Mouse (Mus musculus): Measurements from ENCODE around the gene Sec1. TPM values are rescaled to one million over a fixed set of nuclear protein-coding genes. Genes with fewer than 3 reads are reported as not detected.
A peak's percentile ranks its signal among the peaks of the same experiment; 100 is the strongest.

Sec1 gene
- polyA plus RNA-seq, 1 experiment from 2014 or later: not detected

- H3K36me3 ChIP-seq: peaks cover 83% of the 10 kb centered on the region
- H3K4me1 ChIP-seq (replicated peaks): peaks cover 34% of the 10 kb centered on the region
- no peak overlapping the region for H3K27ac ChIP-seq
- H3K4me3 ChIP-seq (replicated peaks): no peak overlapping the region
- no peaks in the 10 kb centered on the region for H3K9me3 ChIP-seq (replicated peaks)
- DNase-seq: no peak
- no peak overlapping the region for H3K4me2 ChIP-seq
- H3K27me3 ChIP-seq: no peaks in the 10 kb centered on the region
- WGBS (ENCODE audit: insufficient replicate concordance): 85% methylated on average over 9 of the region's 9 CpGs
- no peak for ATAC-seq (ENCODE audit: low read depth)
- no peak overlapping the region for H3K9ac ChIP-seq
These were observed 30.9 kb upstream of the Sec1 start for GRCm38 (mm10) chr7:45725151-45725550.

- Histone ChIP-seq H3K4me2 (no peak overlapping the region), H3K27ac (no peak overlapping the region), H3K9me3 (replicated peaks) (no peaks in the 10 kb centered on the region), H3K4me3 (replicated peaks) (no peak overlapping the region), H3K9ac (no peak overlapping the region), H3K36me3 (peaks cover 91% of the 10 kb centered on the region), H3K27me3 (no peaks in the 10 kb centered on the region), H3K4me1 (replicated peaks) (peaks cover 36% of the 10 kb centered on the region)
- WGBS (ENCODE audit: insufficient replicate concordance): 85% methylated on average over 14 of the region's 14 CpGs
- no peak for ATAC-seq (ENCODE audit: low read depth)
- DNase-seq: no peak
These were observed 29.6 kb upstream of the Sec1 start for GRCm38 (mm10) chr7:45723781-45724180.

- H3K27me3 ChIP-seq: no peaks in the 10 kb centered on the region
- peaks cover 37% of the 10 kb centered on the region for H3K4me1 ChIP-seq (replicated peaks)
- ATAC-seq (ENCODE audit: low read depth) (no peak), DNase-seq (no peak)
- no peaks in the 10 kb centered on the region for H3K9me3 ChIP-seq (replicated peaks)
- no peak overlapping the region for H3K9ac ChIP-seq
- H3K4me2 ChIP-seq: no peak overlapping the region
- no peak overlapping the region for H3K27ac ChIP-seq
- WGBS (ENCODE audit: insufficient replicate concordance): 88% methylated on average over 4 of the region's 4 CpGs
- H3K4me3 ChIP-seq (replicated peaks): no peak overlapping the region
- peaks cover 89% of the 10 kb centered on the region for H3K36me3 ChIP-seq
These were observed 29.1 kb upstream of the Sec1 start for GRCm38 (mm10) chr7:45723301-45723700.

GRCm38 (mm10) chr7:45722348-45722713 lies 28.1 kb upstream of the Sec1 start:
- Histone ChIP-seq H3K27me3 (no peaks in the 10 kb centered on the region), H3K4me3 (replicated peaks) (no peak overlapping the region), H3K9me3 (replicated peaks) (no peaks in the 10 kb centered on the region), H3K4me1 (replicated peaks) (peaks cover 32% of the 10 kb centered on the region), H3K4me2 (no peak overlapping the region), H3K36me3 (peaks cover 84% of the 10 kb centered on the region), H3K9ac (no peak overlapping the region), H3K27ac (0 out of 2 replicates have a peak overlapping the region, but pooled peaks have one; percentile 29)
- ATAC-seq (ENCODE audit: low read depth) (no peak), DNase-seq (no peak)
- WGBS (ENCODE audit: insufficient replicate concordance): 79% methylated on average over 13 of the region's 13 CpGs

GRCm38 (mm10) chr7:45721642-45722347 lies 27.6 kb upstream of the Sec1 start:
- 74% methylated on average over 13 of the region's 13 CpGs for WGBS (ENCODE audit: insufficient replicate concordance)
- Histone ChIP-seq H3K9ac (no peak overlapping the region), H3K4me1 (replicated peaks) (peaks cover 35% of the 10 kb centered on the region), H3K4me2 (no peak overlapping the region), H3K36me3 (peaks cover 79% of the 10 kb centered on the region), H3K4me3 (replicated peaks) (no peak overlapping the region), H3K9me3 (replicated peaks) (no peaks in the 10 kb centered on the region), H3K27me3 (no peaks in the 10 kb centered on the region), H3K27ac (peak overlapping the region; percentile 29; the same call in 1 of the 2 replicates)
- ATAC-seq (ENCODE audit: low read depth) (no peak), DNase-seq (no peak)

GRCm38 (mm10) chr7:45721234-45721571 lies 27.0 kb upstream of the Sec1 start:
- H3K36me3 ChIP-seq: peaks cover 73% of the 10 kb centered on the region
- H3K4me1 ChIP-seq (replicated peaks): peaks cover 41% of the 10 kb centered on the region
- DNase-seq: no peak
- 0 out of 2 replicates have a peak overlapping the region, but pooled peaks have one; percentile 9 for H3K27ac ChIP-seq
- H3K9me3 ChIP-seq (replicated peaks): no peaks in the 10 kb centered on the region
- H3K27me3 ChIP-seq: no peaks in the 10 kb centered on the region
- ATAC-seq (ENCODE audit: low read depth): no peak
- WGBS (ENCODE audit: insufficient replicate concordance): 78% methylated on average over 7 of the region's 7 CpGs
- no peak overlapping the region for H3K4me2 ChIP-seq
- H3K4me3 ChIP-seq (replicated peaks): no peak overlapping the region
- no peak overlapping the region for H3K9ac ChIP-seq

- DNase-seq: no peak
- peaks cover 67% of the 10 kb centered on the region for H3K36me3 ChIP-seq
- H3K27ac ChIP-seq: peak within 1 kb of the TSS; percentile 87
These were observed 26.4 kb upstream of the Sec1 start, which contains the start of gene Fam83e for GRCm38 (mm10) chr7:45720413-45721233. Gene Fam83e (plus strand): TSS chr7:45721212.

GRCm38 (mm10) chr7:45719738-45720412 lies 25.7 kb upstream of the Sec1 start:
- Histone ChIP-seq H3K27ac (peak overlapping the region; percentile 87), H3K9me3 (replicated peaks) (no peaks in the 10 kb centered on the region), H3K27me3 (no peaks in the 10 kb centered on the region), H3K4me1 (replicated peaks) (peaks cover 51% of the 10 kb centered on the region), H3K9ac (peak overlapping the region; percentile 96), H3K36me3 (peaks cover 60% of the 10 kb centered on the region), H3K4me3 (replicated peaks) (peak overlapping the region; percentile 81), H3K4me2 (peak overlapping the region; percentile 73)
- ATAC-seq (ENCODE audit: low read depth) (no peak), DNase-seq (no peak)
- 81% methylated on average over 16 of the region's 16 CpGs for WGBS (ENCODE audit: insufficient replicate concordance)

More at GRCm38 (mm10) chr7:45720413-45721233, 26.4 kb upstream of the Sec1 start, which contains the start of gene Fam83e:
- WGBS (ENCODE audit: insufficient replicate concordance): 78% methylated on average over 14 of the region's 14 CpGs
- Histone ChIP-seq H3K9me3 (replicated peaks) (no peaks in the 10 kb centered on the region), H3K4me3 (replicated peaks) (peak within 1 kb of the TSS; percentile 81; the same call in 1 of the 2 replicates), H3K9ac (peak within 1 kb of the TSS; percentile 96; the same call in 1 of the 2 replicates), H3K4me2 (peak within 1 kb of the TSS; percentile 73), H3K27me3 (no peaks in the 10 kb centered on the region), H3K4me1 (replicated peaks) (peaks cover 46% of the 10 kb centered on the region)
- ATAC-seq (ENCODE audit: low read depth): no peak

GRCm38 (mm10) chr7:45719180-45719579 lies 25.0 kb upstream of the Sec1 start:
- ATAC-seq (ENCODE audit: low read depth) (no peak), DNase-seq (no peak)
- Histone ChIP-seq H3K4me2 (peak overlapping the region; percentile 73), H3K4me1 (replicated peaks) (peaks cover 58% of the 10 kb centered on the region), H3K27ac (peak overlapping the region; percentile 87), H3K36me3 (peaks cover 53% of the 10 kb centered on the region), H3K27me3 (no peaks in the 10 kb centered on the region), H3K4me3 (replicated peaks) (peak overlapping the region; percentile 81), H3K9me3 (replicated peaks) (no peaks in the 10 kb centered on the region), H3K9ac (peak overlapping the region; percentile 96)
- 62% methylated on average over 10 of the region's 10 CpGs for WGBS (ENCODE audit: insufficient replicate concordance)

- Histone ChIP-seq H3K4me1 (replicated peaks) (peaks cover 67% of the 10 kb centered on the region), H3K27me3 (no peaks in the 10 kb centered on the region), H3K4me2 (peak overlapping the region; percentile 73), H3K9me3 (replicated peaks) (no peaks in the 10 kb centered on the region), H3K36me3 (peaks cover 52% of the 10 kb centered on the region), H3K4me3 (replicated peaks) (peak overlapping the region; percentile 81), H3K9ac (peak overlapping the region; percentile 96), H3K27ac (peak overlapping the region; percentile 87)
- under 1% methylated on average over 20 of the region's 20 CpGs for WGBS (ENCODE audit: insufficient replicate concordance)
- no peak for DNase-seq
- ATAC-seq (ENCODE audit: low read depth): no peak
These were observed 24.1 kb upstream of the Sec1 start for GRCm38 (mm10) chr7:45718331-45718730.

- WGBS (ENCODE audit: insufficient replicate concordance): under 1% methylated on average over 41 of the region's 41 CpGs
- peak; percentile 94 for DNase-seq
- H3K4me1 ChIP-seq (replicated peaks): peaks cover 71% of the 10 kb centered on the region
- ATAC-seq (ENCODE audit: low read depth): peak; percentile 61
- peaks cover 52% of the 10 kb centered on the region for H3K36me3 ChIP-seq
- no peaks in the 10 kb centered on the region for H3K27me3 ChIP-seq
- peak within 1 kb of the TSS; percentile 96 for H3K9ac ChIP-seq
- H3K4me2 ChIP-seq: peak within 1 kb of the TSS; percentile 96
- H3K9me3 ChIP-seq (replicated peaks): no peaks in the 10 kb centered on the region
- H3K27ac ChIP-seq: peak within 1 kb of the TSS; percentile 87
- H3K4me3 ChIP-seq (replicated peaks): peak within 1 kb of the TSS; percentile 81
These were observed 23.7 kb upstream of the Sec1 start, which contains the start of gene Sphk2 for GRCm38 (mm10) chr7:45717918-45718297. Gene Sphk2 (minus strand): TSS chr7:45718002.

Data from liver, embryonic 13.5 days (tissue).